Mouse (Mus musculus): ENCODE measurements at regions not wholly inside any gene's neighbourhood (a gene's known extent, or its start where the extent isn't known, plus 50 kb on each side); places are given as distances from the start of the nearest gene placed in this dataset.

GRCm38 (mm10) chr6:148551097-148551496, 106.9 kb upstream of the Tmtc1 start:
- ATAC-seq (ENCODE audit: low FRiP score) (no peak), DNase-seq (ENCODE audit: low spot score) (no peak)
- H3K27ac ChIP-seq (ENCODE audit: low read depth, low read length), result no peak overlapping the region
- WGBS, result 79% methylated on average over 3 of the region's 3 CpGs
- TF ChIP-seq CTCF (IDR thresholded peaks at IDR 0.05), result no peak
- H3K9ac ChIP-seq (replicated peaks; ENCODE audit: low read length, poor library complexity, severe bottlenecking), result no peak overlapping the region
- no peak overlapping the region for H3K4me3 ChIP-seq (ENCODE audit: low read depth, low read length)
- H3K4me2 ChIP-seq (ENCODE audit: low read depth, low read length, poor library complexity, severe bottlenecking), result no peak overlapping the region
- H3K9me3 ChIP-seq (ENCODE audit: low read length), result no peaks in the 10 kb centered on the region
- no peaks in the 10 kb centered on the region for H3K27me3 ChIP-seq (ENCODE audit: insufficient read depth, low read length)
- no peaks in the 10 kb centered on the region for H3K36me3 ChIP-seq (ENCODE audit: insufficient read depth, low read length)
- H3K4me1 ChIP-seq (ENCODE audit: insufficient read depth, low read length), result no peaks in the 10 kb centered on the region

DNA sequence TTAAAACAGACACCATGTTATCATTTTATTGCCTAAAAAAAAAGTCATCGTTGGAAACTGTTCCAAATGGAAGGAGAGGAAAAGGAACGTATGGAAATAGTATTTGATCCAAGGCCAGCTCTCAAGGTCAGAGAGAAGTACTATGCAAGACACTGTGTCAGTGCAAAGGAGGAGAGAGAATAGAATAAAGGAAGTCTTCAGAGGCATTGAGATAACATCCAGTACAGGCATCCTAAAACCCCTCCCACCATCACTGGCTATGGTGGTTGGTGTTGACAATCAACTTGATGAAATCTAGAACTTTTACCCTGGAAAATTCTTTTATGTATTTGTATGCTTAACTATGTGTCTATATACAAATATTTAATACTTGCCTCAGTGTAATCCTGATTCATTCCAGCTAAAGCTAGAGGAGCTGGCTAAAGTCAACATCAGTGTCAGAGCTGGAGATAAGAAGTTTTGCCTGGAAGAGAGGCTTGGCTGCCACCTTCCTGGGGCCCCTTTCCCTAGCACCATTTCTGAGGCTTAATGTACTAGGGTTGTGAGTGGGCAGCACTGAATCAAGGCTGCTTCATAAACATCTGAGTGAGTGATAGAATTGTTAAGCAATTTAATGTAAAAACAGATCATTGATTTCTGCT, 104.1 kb upstream of the Tmtc1 start:
- Histone ChIP-seq H3K4me3 (ENCODE audit: low read depth, low read length) (no peak overlapping the region), H3K9me3 (ENCODE audit: low read length) (no peaks in the 10 kb centered on the region), H3K27me3 (ENCODE audit: insufficient read depth, low read length) (no peaks in the 10 kb centered on the region), H3K4me2 (ENCODE audit: low read depth, low read length, poor library complexity, severe bottlenecking) (no peak overlapping the region), H3K4me1 (ENCODE audit: insufficient read depth, low read length) (no peaks in the 10 kb centered on the region), H3K36me3 (ENCODE audit: insufficient read depth, low read length) (no peaks in the 10 kb centered on the region), H3K9ac (replicated peaks; ENCODE audit: low read length, poor library complexity, severe bottlenecking) (no peak overlapping the region), H3K27ac (ENCODE audit: low read depth, low read length) (no peak overlapping the region)
- DNase-seq (ENCODE audit: low spot score) (no peak), ATAC-seq (ENCODE audit: low FRiP score) (no peak)
- WGBS, result 84% methylated on average over 2 of the region's 2 CpGs
- no peak for TF ChIP-seq CTCF (IDR thresholded peaks at IDR 0.05)

GRCm38 (mm10) chr6:148543047-148543446, 98.9 kb upstream of the Tmtc1 start:
- no peaks in the 10 kb centered on the region for H3K9me3 ChIP-seq (ENCODE audit: low read length)
- no peak overlapping the region for H3K27ac ChIP-seq (ENCODE audit: low read depth, low read length)
- H3K4me1 ChIP-seq (ENCODE audit: insufficient read depth, low read length), result no peaks in the 10 kb centered on the region; the same call in 1 of the 2 replicates
- H3K27me3 ChIP-seq (ENCODE audit: insufficient read depth, low read length), result no peaks in the 10 kb centered on the region
- 45% methylated on average over 3 of the region's 3 CpGs for WGBS
- ATAC-seq (ENCODE audit: low FRiP score) (no peak), DNase-seq (ENCODE audit: low spot score) (no peak)
- H3K9ac ChIP-seq (replicated peaks; ENCODE audit: low read length, poor library complexity, severe bottlenecking), result no peak overlapping the region
- no peak overlapping the region for H3K4me3 ChIP-seq (ENCODE audit: low read depth, low read length)
- no peak overlapping the region for H3K4me2 ChIP-seq (ENCODE audit: low read depth, low read length, poor library complexity, severe bottlenecking)
- no peaks in the 10 kb centered on the region for H3K36me3 ChIP-seq (ENCODE audit: insufficient read depth, low read length)
- no peak for TF ChIP-seq CTCF (IDR thresholded peaks at IDR 0.05)

DNA sequence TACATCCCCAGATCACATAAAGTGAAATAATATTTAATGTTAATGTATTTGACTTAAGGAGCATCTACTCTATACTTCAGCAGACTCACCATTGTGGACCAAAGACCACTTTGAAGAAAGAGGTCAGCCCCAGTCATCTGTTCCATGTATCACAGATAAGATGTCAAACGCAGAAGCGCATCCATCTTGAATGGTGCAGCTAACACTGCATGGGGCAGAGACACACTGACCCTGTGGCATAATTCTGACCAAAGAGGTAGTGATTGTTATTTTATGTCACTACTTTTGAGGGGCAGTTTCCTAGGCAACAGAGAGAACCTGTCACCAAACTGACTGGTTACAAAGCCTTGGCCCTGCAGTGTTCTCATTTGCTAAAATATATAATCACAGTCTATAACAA, 97.8 kb upstream of the Tmtc1 start:
- 79% methylated on average over 2 of the region's 2 CpGs for WGBS

DNA sequence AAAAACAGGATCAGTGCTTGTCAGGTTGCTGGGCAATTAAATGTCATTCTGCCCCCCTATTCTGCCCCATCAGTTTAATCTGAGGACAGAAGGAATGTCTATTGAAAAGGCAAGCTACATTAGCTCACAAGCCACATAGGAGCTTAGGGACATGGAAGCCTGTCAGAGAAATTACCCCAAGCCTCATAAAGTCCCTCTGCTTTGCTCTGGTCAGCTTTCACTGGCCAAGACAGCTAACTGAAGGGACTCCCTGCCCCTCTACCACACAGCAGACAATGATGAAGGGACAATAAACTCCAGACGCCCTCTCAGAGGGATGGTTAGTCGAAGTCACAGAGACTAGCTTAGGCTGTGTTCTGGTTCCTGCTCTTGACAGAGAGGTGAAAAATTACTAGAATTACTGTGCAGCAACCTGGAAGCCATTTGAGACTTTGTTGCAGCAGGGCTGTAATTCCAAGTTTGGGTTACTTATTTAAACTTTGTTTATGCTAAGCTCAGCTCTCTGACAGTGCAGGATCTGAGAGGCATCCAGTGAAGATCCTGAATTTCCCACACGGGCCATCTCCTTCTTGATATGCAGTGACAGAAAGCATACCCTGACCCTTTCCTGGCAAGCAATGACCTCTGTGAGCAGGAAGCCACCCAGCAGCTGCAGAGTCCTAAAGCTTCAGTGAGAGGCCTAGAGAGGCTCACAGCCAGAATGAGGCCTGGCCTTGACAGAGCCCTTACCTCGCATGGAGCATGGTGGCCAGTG, 95.2 kb upstream of the Tmtc1 start:
- Histone ChIP-seq H3K9ac (replicated peaks; ENCODE audit: low read length, poor library complexity, severe bottlenecking) (no peak overlapping the region), H3K9me3 (ENCODE audit: low read length) (no peaks in the 10 kb centered on the region), H3K4me3 (ENCODE audit: low read depth, low read length) (no peak overlapping the region), H3K27me3 (ENCODE audit: insufficient read depth, low read length) (no peaks in the 10 kb centered on the region), H3K36me3 (ENCODE audit: insufficient read depth, low read length) (no peaks in the 10 kb centered on the region), H3K27ac (ENCODE audit: low read depth, low read length) (no peak overlapping the region), H3K4me2 (ENCODE audit: low read depth, low read length, poor library complexity, severe bottlenecking) (no peak overlapping the region), H3K4me1 (ENCODE audit: insufficient read depth, low read length) (no peaks in the 10 kb centered on the region; the same call in 1 of the 2 replicates)
- WGBS, result 44% methylated on average over 4 of the region's 4 CpGs
- ATAC-seq (ENCODE audit: low FRiP score), result no peak
- TF ChIP-seq CTCF (IDR thresholded peaks at IDR 0.05), result no peak
- DNase-seq (ENCODE audit: low spot score), result no peak

More for the DNA sequence above, 97.8 kb upstream of the Tmtc1 start:
- TF ChIP-seq CTCF (IDR thresholded peaks at IDR 0.05), result no peak
- Histone ChIP-seq H3K27me3 (ENCODE audit: insufficient read depth, low read length) (no peaks in the 10 kb centered on the region), H3K4me3 (ENCODE audit: low read depth, low read length) (no peak overlapping the region), H3K4me2 (ENCODE audit: low read depth, low read length, poor library complexity, severe bottlenecking) (no peak overlapping the region), H3K4me1 (ENCODE audit: insufficient read depth, low read length) (no peaks in the 10 kb centered on the region; the same call in 1 of the 2 replicates), H3K27ac (ENCODE audit: low read depth, low read length) (no peak overlapping the region), H3K9me3 (ENCODE audit: low read length) (no peaks in the 10 kb centered on the region), H3K9ac (replicated peaks; ENCODE audit: low read length, poor library complexity, severe bottlenecking) (no peak overlapping the region), H3K36me3 (ENCODE audit: insufficient read depth, low read length) (no peaks in the 10 kb centered on the region)
- ATAC-seq (ENCODE audit: low FRiP score), result no peak
- DNase-seq (ENCODE audit: low spot score), result no peak

- H3K27me3 ChIP-seq (ENCODE audit: insufficient read depth, low read length), result no peaks in the 10 kb centered on the region
- H3K27ac ChIP-seq (ENCODE audit: low read depth, low read length), result no peak overlapping the region
- H3K9me3 ChIP-seq (ENCODE audit: low read length), result no peaks in the 10 kb centered on the region
- H3K4me1 ChIP-seq (ENCODE audit: insufficient read depth, low read length), result no peaks in the 10 kb centered on the region
- 73% methylated on average over 4 of the region's 4 CpGs for WGBS
- no peak for TF ChIP-seq CTCF (IDR thresholded peaks at IDR 0.05)
- ATAC-seq (ENCODE audit: low FRiP score), result no peak
- no peak overlapping the region for H3K4me2 ChIP-seq (ENCODE audit: low read depth, low read length, poor library complexity, severe bottlenecking)
- no peak for DNase-seq (ENCODE audit: low spot score)
- H3K9ac ChIP-seq (replicated peaks; ENCODE audit: low read length, poor library complexity, severe bottlenecking), result no peak overlapping the region
- no peak overlapping the region for H3K4me3 ChIP-seq (ENCODE audit: low read depth, low read length)
- H3K36me3 ChIP-seq (ENCODE audit: insufficient read depth, low read length), result no peaks in the 10 kb centered on the region
Observed at GRCm38 (mm10) chr6:148534364-148534763, 90.2 kb upstream of the Tmtc1 start.

All from midbrain, postnatal 0 days (tissue).